Mouse (Mus musculus) cerebellum, adult 2 months (tissue): Measurements from ENCODE around the gene Pnpla5.

Source experiments
- CTCF ChIP-seq: fragments of 200-500 bp; IDR thresholded peaks from 2 replicates; pipeline ENCODE4 v1.5.1; 2011; ENCODE audit warnings: low read depth, mild to moderate bottlenecking, control low read depth, low read length, moderate library complexity, borderline replicate concordance; ENCODE audit not compliant: insufficient read depth
- POLR2A ChIP-seq: fragments of 200-500 bp; IDR thresholded peaks from 2 replicates; pipeline ENCODE4 v1.6.1; 2011; ENCODE audit warnings: low read length, control low read depth, borderline replicate concordance; ENCODE audit not compliant: insufficient read depth

DNA sequence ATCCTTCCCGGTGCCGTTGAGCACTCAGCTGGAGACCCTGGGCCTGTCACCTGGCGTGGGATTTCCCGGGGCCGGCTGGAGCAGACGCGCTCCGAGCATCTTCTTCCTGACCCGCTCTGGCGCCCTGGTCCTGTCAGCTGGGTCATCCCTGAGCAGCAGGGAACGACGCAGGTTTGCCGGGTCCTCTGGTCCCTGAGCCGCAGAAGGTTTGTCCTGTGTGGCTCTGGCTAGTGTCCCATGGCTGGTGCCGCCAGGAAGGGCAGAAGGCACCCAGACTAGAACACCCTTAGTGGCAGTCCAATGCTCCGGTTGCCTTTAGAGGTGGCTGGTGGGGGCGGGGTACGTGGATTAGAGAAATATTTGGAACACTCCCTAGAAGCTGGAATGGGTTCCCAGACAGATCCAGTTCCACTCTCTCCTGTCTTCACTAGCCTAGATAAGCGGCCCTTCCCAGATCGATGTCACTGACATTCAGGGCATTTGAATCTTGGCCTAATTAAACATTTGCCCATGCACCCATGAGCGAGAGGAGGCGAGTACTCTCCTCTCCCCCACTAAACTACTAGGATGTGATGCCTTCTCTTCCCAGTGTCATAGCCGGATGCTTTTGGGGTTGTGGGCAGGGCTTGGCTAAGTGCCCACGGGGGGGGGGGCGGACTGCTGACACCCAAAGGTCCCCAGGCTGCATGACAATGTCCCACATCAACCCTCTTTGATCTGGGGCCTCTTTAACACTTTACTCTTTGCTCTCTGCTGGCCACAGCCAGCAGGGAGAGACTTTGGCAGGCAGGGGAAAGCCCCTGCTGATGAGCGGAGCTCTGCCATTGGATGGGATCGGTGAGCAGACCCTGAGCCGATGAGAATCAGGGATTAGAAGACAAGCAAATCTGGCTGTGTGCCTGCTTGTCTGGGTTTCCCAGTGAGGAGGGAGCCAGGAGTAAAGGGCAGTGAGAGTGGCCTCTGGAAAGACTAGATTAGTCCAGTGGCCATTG is 45.5 kb upstream of the Pnpla5 start:
- TF ChIP-seq CTCF (no peak), POLR2A (peak; percentile 41; the same call in 1 of the 2 replicates)
